Mouse (Mus musculus): ENCODE data around the gene Rab6b.

GRCm38 (mm10) chr9:103120231-103120630, 8.6 kb downstream of the Rab6b start:
- TF ChIP-seq ZC3H11A (IDR thresholded peaks at IDR 0.05; ENCODE audit: low read depth, low read length), result no peak
- TF ChIP-seq CTCF (IDR thresholded peaks at IDR 0.05 in 2 of 3, conservative IDR thresholded peaks at IDR 0.05 in 1 of 3; ENCODE audit: control insufficient read depth in 1 of 3, insufficient read depth in 1 of 3, low read depth in 2 of 3, low read length in 3 of 3, poor library complexity in 1 of 3, severe bottlenecking in 1 of 3), result no peak
- TF ChIP-seq ELF1 (IDR thresholded peaks at IDR 0.05; ENCODE audit: low read depth, low read length), result no peak
- TF ChIP-seq POLR2A (IDR thresholded peaks at IDR 0.05; ENCODE audit: control insufficient read depth in 1 of 2, insufficient read depth in 1 of 2, low read depth in 1 of 2, low read length in 2 of 2, poor library complexity in 1 of 2), result no peak
- no peak for TF ChIP-seq EP300 (IDR thresholded peaks at IDR 0.05; ENCODE audit: low read depth in 1 of 2, low read length in 2 of 2)
- TF ChIP-seq TAL1 (IDR thresholded peaks at IDR 0.05; ENCODE audit: low read length), result no peak
- TF ChIP-seq HCFC1 (IDR thresholded peaks at IDR 0.05; ENCODE audit: low read depth, low read length), result no peak
